Mouse (Mus musculus) ES-Bruce4 (cell line): Measurements from ENCODE around the gene Hoxd12.

Experiments used
- CTCF ChIP-seq: IDR thresholded peaks from one replicate; pipeline ENCODE4 v1.8.1; 2011; ENCODE audit warnings: low read depth, low read length
- EP300 ChIP-seq: IDR thresholded peaks from 2 replicates; pipeline ENCODE4 v1.6.1; 2011; ENCODE audit warnings: low read depth, low read length; ENCODE audit not compliant: insufficient read depth
- POLR2A ChIP-seq: IDR thresholded peaks from one replicate; pipeline ENCODE4 v1.8.1; 2011; ENCODE audit warnings: low read length; ENCODE audit not compliant: insufficient read depth

- TF ChIP-seq CTCF (no peak), POLR2A (no peak), EP300 (no peak)
These were observed 49.6 kb downstream of the Hoxd12 start for GRCm38 (mm10) chr2:74724244-74725015.
